Mouse (Mus musculus) monocyte, adult 2 months (primary cell): ENCODE measurements around the gene Casp2.

Experiments
- DNase-seq, 2 experiments: peaks; one replicate each; pipeline ENCODE4 v3.0.0; 2022; ENCODE audit warnings: low spot score in 2 of 2, low read depth in 1 of 2

The Casp2 gene

DNA sequence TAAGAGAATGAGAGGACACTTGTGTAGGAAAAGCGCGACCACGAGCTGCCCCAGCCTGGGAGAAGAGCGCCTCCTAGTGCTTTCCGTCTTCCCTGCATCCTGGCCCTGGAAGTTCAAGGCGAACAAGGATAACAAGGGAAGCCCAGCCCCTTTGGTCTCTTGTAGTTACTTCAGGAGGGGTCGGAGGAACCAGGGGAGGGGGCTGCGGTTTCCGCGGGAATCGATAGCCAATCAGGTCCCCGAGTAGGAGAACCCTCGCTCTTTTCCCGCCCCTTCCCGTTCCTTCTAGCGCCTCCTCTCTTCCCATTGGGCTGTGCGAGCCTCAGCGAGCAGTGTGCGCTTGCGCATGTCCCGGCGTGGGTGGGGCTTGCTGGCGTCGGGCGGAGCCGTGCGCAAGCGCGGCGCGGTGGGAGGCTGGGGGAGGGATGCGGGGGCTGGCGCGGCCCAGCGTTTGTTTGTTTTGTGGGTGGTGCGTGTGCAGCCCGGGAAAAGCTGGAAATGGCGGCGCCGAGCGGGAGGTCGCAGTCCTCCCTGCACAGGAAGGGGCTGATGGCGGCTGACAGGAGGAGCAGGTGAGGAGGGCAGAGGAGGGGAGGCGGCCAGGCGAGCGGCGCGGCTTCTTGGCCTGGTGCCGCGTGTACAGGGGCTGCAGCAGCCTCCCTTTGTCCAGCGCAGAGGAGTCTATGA, at the start of gene Casp2:
Gene Casp2 (plus strand): TSS at position 360 of the 687 bp plus-strand sequence.
- DNase-seq = peak; percentile 87 to 93

DNA sequence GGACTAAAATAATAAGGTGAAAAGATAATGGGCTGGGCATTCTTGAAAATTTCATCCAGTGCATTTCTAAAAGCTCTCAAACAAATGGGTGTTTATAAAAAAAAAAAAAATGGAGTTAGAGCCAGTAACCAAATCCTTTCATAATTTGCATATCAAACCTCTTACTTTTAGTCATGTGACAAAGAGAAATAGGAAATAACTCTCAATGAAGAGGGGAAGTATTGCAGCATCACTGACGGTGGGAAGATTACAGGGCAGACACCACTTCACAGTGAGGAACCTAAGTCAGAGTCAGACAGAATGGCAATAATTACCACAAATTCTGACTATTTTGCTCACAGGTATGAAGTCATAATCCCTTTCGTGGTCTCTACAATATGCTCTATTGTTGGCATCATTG, 49.8 kb upstream of the Casp2 start, which contains the start of gene Tas2r144:
Gene Tas2r144 (plus strand): TSS at position 301 of the 400 bp plus-strand sequence.
- no peak for DNase-seq

DNA sequence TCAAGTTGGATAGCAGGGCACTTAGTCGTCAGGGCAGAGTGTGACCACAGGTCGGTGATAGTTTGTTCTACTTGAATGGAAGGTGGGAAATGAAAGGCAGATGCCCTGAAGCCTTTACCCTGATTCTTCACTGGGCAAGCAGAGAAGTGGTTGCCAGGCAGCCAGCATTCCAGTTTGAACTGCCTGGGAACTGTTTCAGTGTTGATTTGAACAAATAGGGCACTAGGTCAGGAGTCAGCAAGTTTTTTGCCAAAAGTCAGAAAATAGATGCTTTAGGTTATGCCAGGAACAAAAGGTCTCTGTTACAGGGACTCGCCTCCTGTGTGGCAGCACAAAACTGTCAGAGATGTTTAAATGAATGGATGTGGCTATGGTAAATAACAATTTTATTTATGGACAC, 42.5 kb upstream of the Casp2 start:
- no peak for DNase-seq

DNA sequence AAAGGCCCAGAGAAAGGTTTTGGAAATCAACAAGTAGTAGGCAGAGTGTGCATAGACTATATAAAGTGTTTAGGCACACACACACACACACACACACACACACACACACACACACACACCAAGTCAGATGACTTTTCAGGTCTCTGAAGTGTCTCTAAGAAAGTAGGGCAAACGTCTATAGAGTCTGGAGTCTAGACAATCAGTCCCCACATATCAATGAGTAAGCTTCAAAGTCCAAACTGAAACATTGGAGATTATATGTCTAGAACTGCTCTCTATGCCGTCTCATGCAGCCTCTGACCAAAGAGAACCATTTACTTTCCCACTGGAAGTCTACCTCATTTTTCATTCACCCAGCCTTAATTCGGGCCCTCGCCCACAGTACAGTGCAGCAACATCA, 39.7 kb upstream of the Casp2 start:
- DNase-seq = no peak

DNA sequence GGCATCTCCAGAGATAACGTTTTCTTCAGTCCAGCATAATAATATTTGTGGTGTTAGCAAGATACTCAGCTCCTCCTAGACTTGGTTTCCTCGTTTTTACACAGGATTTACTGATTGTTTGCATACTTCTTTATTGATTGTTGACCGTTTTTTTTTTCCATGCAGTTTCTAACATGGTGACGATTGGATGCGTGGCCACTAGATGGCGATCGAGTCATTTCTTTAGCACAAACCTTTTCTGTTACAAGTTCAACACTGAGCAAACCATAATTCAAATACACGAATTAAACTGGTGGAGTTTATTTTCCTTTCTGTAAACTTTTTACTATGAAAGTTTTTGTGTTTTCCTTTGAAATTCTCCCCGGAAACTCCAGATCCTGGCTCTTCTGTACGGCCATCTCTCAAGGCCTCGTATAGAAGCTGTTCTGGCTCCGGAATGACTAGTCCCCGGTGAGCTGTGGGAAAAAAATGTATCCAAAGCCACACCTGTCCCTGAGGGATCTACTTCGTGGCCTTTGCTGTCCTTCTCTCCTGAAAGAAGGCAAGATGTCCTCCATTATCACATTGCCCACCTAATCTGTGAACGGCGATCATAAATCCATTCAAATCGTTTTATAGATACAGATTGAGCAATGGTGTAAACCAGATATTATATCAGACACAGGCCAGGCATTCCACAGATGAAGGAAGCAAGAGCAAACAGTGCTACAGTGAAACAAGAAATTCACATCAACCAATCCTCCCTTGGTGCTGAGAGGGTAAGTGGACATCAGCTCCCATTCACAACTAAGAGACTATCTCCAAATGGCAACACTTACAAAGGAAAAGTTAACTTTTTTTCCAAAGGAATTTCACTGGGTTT, 37.3 kb upstream of the Casp2 start:
- DNase-seq = peak in 1 of 2 experiments; percentile 15

DNA sequence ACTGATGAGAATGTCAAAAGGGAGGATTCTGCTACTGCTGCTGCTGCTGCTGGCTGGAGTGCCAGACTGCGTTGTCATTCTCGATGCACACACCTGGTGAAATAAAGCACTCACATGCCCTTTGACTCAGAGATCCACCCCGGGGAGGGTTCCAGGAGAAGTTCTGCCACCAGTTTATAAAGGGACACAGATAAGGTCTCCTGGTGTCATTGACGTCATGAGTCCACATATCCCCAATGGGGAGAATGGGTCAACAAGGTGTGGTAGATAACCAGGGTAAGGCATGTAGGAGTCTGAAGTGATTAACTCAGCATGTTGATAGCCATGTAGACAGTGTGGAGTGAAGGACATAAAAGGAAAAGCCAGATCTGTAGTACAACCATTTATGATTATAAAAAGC, 35.2 kb upstream of the Casp2 start:
- DNase-seq = no peak

DNA sequence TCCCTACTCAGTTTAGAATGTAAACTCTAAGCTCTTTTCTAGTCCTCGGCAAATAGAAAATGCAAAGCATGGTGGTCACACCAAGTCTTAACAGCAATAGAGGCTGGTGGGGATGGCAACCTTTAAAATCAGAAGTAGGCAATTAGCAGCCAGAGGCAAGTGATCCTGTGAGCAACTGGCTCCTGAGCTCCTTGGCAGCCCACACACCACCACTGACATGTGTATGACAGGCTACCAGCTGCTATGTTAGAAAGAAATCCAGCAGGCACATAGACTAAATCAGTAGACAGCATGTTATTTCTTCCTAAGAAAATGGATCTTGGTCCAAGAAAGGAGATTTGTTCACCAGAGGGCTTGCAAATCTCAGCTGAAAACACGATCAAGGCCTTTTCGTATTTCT, 33.6 kb upstream of the Casp2 start:
- DNase-seq = no peak

DNA sequence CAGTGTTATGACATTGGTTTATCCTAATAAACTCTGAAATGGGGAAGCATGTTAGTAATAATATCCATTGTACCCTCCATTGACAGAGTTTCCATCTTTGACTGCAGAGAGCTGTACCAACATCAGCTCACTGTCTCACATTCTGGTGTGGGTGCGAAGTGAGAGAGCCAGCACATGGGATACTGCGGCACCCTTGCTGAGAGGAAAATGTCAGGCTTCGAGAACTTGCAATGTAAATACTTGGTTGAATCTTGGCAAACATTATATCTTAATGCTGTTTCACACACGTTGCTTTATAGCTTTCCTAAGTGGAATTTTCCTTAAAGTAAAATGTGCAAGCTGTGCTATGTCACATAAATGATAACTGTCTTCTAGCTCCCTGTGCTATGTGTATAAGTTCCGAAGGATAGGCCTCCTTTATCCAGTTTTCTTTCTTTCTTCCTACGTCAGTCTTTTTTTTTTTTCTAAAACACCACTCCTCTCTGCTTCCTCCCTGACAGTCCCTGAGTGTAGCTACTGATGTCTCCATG, 27.4 kb upstream of the Casp2 start:
- no peak for DNase-seq

DNA sequence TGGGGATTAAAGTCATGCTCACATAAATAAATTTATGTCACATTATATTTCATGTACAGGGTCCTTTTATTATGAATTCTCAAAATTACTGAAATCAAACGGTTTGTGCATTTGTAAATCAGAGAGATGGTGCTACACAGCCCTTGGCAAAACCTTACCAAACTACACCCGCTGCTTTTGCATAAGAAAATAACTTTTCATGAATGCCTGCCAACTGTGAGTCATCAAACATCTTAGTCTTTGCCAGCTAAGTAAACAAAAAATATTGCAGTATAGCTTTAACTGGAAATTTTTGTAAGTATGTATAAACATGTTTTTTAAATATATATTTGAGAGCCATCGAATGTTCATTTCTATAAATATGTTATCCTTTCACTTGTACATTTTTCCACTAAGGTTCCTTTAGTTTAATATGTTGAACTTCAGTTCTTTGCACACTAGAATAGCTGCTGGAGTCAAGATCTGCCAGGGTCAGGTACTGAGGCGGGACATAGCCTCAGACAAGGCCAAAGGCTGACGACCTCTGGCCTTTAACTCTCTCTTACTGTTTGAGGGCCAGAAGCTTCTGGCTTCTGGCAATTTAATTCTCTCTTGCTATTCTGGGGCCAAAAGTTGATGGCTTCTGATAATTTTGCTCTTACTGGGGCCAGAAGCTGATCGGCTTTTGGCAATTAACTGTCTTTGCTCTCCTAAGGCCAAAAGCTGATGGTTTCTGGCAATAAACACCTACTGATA, 23.3 kb upstream of the Casp2 start:
- DNase-seq = no peak

DNA sequence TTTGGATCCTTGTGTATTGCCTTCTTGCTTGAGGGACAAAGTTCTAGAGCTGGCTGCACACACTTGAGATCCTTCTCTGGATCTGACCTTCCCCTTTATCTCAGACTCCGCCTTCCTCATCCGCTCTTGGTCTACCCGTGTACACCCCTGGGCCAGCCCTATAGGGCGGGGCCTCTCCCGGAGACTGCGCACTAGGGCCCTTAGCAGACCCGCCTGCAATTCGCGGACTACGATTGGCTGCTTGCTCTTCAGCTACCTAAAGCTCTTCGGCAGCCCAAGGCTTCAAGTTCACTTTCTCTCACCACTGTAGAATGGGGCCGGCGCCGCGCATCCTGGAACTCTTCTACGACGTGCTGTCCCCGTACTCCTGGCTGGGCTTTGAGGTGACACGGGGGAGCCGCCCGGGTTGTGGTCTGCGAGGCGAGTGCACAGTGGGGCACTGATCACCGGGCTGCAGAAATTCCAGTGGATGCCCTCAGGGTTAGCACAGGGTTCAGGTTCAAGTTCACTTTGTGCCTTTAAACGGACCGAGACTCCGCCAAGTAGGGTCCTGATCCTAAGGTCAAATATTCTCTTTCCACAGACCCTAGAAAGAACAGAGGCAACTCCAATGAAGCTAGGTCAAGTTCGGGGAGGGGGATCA, 19.0 kb upstream of the Casp2 start, which contains the start of gene Gstk1:
Gene Gstk1 (plus strand): TSS at position 225 of the 643 bp plus-strand sequence.
- DNase-seq = peak; percentile 42 to 62

DNA sequence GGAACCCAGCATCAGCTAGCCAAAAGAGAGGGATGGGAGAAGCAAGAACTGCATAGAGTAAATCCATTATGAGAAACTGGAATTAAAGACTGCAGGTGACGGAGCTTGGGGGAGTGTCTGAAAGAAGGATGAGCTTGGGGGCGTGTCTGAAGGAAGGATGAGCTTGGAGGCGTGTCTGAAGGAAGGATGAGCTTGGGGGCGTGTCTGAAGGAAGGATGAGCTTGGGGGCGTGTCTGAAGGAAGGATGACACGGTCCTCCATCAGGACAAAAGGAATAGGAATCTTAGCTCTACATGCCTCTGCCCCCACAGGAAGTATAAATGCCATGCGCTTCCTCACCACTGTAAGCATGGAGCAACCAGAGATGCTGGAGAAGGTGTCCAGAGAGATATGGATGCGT, 17.6 kb upstream of the Casp2 start:
- no peak for DNase-seq

DNA sequence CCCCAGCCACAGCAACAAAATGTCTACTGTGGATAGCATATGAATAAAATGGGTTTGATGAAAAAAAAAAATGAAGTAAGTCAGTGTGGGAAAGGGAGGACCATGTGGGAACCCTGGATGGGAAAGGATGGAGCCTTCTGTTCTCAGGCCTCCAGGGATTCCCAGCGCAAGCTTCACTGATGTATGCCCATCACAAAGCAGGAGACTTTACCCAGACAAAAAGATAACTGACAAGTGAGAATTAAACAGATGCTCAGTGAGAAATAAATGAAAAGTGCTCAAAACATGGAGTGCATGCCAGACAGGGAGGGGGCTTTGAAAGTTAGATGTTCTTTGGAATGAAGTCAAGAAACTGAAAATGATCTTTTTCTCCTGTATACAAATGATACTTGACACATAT, 16.8 kb upstream of the Casp2 start:
- no peak for DNase-seq

DNA sequence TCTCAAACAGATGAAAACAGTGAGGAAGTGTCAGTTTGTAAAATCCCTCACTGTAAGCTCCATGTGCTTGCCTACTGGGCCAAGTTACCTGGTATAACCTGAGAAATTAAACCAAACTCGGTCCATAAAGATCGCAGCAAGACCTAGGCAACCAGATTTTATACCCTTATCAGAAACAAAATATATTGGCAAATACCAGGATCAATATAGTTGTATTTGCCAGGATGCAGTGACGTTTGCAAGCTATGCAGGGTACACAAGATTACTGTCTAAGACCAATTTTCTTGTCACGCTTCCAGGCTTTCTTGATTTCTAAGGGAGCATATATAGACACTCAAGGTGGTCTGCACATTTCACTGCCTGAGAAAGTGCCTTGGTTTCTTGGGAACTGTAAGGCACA, 13.0 kb upstream of the Casp2 start:
- DNase-seq = no peak

DNA sequence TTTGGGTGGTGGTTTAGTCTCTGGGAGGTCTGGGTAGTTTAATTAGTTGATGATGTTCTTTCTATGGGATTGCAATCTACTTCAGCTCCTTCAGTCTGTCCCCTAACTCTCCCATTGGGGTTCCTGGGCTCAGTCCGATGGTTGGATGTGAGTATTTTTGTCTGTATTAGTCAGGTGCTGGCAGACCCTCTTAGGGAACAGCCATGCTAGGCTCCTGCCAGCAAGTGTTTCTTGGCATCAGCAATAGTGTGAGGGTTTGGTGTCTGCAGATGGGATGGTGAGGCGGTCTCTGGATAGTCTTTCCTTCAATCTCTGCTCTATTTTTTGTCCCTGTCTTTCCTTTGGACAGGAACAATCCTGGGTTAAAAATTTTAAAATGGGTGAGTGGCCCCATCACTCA, 11.7 kb upstream of the Casp2 start:
- DNase-seq = no peak

DNA sequence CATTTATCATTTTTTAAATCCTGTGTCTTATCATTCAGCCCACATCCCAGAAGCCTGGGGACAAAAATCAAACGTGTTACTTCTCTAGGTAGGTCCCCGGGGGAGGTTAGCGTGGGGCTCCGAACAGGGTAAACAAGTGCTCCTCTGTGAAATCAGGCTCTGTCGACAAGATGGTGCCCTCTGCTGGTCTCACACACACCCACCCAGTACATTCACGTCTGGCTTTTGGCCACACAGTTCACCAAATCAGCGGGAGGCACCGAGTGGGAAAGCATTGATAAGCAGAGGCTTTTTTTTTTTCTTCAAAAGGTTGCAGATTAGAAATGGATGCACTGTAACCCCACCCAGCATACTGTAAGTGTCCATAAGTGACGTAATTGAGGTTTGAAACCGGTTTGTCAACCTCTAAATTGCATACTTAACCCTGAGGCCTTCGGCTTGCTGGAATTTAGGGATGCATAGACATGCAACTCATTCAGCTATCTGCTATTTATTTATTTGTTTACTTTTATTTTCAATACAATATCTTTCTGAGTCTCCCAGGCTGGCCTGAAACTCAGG, 7.4 kb upstream of the Casp2 start:
- DNase-seq = peak in 1 of 2 experiments; percentile 12

DNA sequence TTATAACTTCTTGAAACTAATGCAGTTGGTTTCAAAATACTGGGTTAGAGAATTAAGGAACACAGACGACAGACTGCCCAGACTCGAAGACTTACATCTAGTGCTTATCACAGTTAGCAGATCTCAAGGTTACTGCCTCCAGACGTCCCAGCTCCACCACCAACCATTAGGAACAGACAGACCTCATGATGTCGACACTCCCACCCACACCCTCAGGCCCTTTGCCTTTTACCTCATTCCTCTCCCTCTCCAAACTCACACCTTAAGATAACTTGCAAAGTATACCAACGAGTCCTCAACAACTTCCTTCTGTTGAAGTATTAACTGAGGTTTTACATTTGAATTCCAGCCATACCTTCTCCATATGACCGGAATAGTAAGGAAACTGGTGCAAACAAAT, 4.4 kb upstream of the Casp2 start:
- no peak for DNase-seq

DNA sequence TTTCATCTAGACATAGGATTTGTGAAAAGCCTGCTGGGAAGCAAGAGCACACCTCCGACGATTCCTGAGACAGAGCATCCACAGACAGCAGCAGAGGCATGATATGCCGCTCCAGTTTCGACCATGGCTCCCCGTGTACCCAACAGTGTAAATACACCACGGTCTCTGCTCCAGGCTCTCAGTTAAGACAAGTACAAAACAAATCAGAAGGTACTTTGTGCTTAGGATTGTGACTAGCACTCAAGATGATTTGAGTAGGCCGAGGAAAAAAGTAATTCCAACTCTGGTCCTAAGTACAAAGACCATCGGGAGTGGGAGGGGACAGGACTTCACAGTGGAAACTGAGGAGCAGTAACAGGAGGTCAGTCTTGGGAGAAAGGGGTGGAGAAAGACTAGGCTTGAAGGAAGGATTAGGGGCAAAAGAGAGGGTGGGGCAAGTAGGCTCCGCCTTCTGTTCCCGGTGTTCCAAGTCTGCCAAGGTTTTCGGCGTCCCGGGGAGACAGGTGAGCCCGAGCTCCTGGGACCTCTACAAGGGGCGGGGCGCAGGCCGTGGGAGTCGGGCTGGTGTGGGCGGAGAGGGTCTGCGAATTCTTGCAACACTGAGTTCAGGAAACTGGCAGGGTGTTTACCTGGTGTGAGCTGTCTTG, 3.1 kb upstream of the Casp2 start, which contains the start of gene Tmem139:
Gene Tmem139 (plus strand): TSS at position 447 of the 647 bp plus-strand sequence.
- no peak for DNase-seq

DNA sequence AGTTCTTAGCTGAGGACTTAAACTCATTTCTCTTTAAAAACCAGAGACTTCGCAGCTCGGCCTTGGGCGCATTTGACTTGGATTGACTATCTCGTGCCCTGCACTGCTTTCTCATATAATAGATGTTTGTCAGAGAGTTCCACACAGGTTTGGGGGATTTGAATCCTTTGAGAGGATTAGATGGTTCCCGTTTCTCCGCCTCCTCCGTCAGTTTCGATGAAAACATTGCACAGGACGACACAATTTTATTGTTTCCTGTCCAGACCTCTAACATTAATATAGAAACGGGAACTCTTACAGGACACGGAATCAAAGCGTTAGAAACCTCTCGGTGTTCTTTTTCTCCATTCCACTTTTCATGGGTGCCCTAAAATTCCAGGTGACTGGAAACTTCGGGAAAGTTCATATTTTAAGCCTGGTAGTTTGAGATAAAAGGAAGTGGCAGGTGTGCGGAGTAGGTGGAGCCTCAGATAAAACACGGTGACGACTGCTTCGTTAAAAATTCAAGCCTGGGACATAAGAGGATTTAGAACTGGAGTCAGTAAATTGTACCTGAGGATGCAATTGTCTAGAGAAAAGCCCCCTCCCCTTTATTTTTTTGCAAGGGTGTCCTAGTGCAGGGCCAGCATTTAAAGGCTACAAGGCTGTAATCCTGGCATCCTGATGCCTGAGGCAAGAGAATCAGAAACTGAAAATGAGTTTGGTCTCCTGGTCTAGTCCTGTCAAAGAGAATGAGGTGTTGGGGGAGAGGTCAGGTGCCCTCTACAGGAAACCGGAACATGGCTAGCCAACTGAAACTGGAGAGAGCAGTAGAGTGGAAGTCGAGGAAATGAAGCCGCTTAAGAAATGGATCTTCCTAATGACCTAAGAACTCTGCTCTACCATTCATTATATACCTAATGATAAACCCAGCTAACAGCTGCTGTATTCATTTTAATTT, 876 bp downstream of the Casp2 start:
- DNase-seq = peak in 1 of 2 experiments; percentile 28

DNA sequence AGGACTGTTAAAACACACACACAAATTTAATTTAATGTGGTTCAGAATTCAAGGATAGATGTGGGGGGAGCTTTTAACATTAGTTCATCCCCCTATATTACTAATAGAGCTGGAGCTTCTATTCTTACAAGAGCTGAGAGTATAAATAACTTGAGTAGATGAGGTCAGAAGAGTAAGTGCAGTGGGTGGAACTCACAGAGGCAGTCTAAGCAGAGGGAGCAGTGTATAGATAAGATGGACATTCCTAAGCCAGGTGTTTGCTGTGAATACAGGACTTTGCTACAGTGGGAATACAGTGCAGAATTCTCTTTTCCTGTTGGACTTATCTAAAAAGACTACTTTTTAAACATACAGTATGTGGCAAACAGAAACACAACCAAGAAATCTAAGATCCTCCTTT, 6.0 kb downstream of the Casp2 start:
- DNase-seq = no peak
